Mouse (Mus musculus): ENCODE results near the gene Orm2. TPM values are rescaled to one million over a fixed set of nuclear protein-coding genes. Genes with fewer than 3 reads are reported as not detected.

Gene Orm2
- total RNA-seq, 2 experiments from 2014 or later, result 3.1 to 11.3 TPM

DNA sequence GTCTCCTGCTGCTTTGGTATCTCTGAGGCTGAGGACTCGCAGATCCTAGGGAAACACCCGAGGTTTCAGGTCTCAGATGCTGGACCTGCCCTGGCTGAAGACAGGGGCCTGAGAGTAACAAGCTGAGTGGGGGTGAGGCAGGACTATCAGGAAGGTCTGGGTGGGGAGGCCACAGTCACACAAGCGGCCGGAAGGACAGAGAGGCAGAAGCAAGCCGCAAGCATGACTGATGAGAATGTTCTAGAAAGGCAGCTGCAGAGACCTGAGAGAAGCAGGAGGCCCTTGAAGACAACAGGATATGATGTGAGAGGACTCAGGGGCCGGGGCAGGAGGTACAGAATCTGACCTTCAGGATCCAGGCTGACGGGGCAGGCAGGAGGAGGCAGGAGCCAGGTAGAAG lies 42.0 kb downstream of the Orm2 start:
- no peak for DNase-seq (ENCODE audit: low spot score in 2 of 2)

GRCm38 (mm10) chr4:63405051-63405450 lies 42.8 kb downstream of the Orm2 start:
- no peak for DNase-seq (ENCODE audit: low spot score in 2 of 2)

DNA sequence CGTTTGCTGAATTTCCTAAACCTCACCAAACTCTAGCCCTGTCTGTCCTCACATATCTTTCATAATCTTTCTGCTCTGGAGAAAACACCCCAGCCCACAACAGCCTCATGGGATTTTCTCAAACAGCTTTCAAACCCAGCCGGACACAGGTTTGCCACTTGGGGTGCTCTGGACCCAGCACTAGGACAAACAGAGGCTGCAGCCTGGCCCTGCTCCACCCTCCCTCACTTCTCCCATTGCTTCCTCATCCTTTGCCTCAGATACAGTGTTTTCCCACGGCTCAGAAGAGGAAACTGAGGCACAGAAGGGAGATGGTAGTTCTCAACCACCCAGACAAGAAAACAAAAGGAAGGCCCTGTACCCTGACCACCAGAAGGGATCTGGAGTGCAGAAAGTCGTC lies 43.4 kb downstream of the Orm2 start:
- no peak for DNase-seq (ENCODE audit: low spot score in 2 of 2)

DNA sequence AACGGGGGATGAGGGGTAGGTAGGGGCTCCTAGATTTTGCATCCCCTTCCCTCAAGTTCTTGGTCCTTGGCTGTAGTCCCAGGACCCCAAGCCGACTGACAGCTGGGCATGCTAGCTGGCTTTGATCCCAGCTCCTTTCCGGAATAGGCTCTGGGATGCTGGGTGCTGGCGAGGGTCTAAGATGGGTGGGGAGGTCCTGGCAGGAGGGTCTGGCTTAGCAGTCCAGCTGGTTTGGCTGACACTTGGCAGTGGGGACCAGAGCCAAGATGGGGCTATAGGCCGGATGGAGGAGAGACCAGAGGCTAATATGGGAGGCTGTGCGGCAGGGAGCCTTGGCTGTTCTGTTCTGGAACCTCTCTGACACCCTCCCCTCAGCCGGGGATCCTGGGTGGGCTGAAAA lies 46.0 kb downstream of the Orm2 start:
- no peak for DNase-seq (ENCODE audit: low spot score in 2 of 2)

- peak; percentile 54 to 59 for DNase-seq (ENCODE audit: low spot score in 2 of 2)
Observed at GRCm38 (mm10) chr4:63408649-63409048, 46.4 kb downstream of the Orm2 start.

GRCm38 (mm10) chr4:63409317-63409907 lies 47.2 kb downstream of the Orm2 start:
- DNase-seq (ENCODE audit: low spot score in 2 of 2), result no peak

DNA sequence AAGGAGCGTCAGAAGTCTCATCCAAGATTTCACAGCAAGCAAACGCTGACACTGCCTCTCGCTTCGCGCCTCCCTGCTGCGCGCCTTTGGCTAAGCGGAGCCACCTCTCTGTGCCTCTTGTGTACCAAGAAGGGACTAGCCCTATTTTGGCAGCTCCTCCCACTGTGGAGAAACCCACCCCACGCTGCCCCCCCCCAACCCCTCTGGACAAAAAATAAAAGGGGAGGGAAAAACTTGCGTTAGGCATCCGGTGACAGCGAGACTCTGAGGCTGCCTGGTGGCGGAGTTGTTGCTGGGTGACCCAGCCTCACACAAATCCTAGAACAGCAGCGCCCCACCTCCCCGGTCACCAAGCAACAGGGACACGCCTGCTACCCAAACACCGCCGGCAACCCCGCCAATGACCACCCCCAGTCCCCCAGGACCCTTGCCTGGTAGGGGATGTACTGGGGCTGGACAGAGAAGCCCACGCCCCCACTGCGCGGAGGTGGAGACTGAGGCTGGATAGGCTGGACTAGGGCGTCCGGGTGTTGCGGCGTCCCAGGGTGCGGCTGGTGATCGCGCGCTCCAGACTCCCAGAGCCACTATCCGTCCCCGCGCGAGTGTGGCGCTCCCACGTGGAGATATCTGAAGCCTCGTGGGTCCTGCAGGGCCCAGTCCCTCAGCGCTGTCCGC lies 47.8 kb downstream of the Orm2 start:
- DNase-seq (ENCODE audit: low spot score in 2 of 2), result peak in 1 of 2 experiments; percentile 52

DNA sequence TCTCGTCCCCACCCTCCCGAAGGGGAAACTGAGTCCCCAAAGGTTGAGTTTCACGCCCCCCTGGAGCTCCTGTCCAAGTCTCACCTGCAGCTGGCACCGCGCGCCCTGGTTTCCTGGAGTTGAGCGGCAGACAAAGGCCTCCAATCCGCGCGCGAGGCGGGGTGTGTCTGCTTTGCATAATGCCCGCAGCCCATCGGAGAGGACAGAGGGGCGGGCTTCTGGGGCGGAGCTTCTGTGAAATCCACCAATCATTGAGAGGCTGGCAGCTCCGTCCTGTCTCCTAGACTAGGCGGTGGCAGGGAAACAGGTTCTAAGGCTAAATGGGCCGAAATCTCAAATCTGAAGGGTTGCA lies 48.3 kb downstream of the Orm2 start:
- DNase-seq (ENCODE audit: low spot score in 2 of 2), result peak; percentile 86 to 89

- DNase-seq (ENCODE audit: low spot score in 2 of 2), result no peak
Observed at GRCm38 (mm10) chr4:63411222-63411621, 49.0 kb downstream of the Orm2 start.

DNA sequence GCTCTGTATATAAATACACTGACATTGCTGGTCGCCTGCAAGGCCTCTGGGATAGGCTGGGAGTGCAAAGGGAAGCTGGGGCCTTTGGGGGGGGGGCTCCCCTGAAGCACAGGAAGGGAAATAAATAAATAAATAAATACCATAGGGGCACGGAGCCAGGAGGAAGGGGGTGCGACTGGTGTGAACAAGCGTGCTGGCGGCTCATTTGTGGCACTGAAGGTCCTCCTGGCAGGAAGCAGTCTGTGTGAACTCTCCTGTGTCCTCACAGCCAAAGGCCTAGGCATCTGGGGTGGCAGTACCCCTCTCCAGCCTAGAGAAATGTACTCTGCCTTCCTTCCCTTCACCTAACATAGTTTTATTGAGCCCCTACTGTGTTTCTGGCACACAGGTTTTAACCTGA lies 52.7 kb downstream of the Orm2 start:
- no peak for DNase-seq (ENCODE audit: low spot score in 2 of 2)

Other genes with a start within 250 kb of the Orm2 start
- gene Ambp, start 207.7 kb upstream of the Orm2 start, total RNA-seq (2021), result under 1 TPM in 1 of 2 experiments, not detected in 1; 0.40 TPM
- under 1 TPM in 1 of 2 experiments, not detected in 1; 0.17 TPM for gene Kif12, start 190.3 kb upstream of the Orm2 start, total RNA-seq (2021)
- 10 to 100 TPM; 10.6 to 15.1 TPM for gene Col27a1, start 148.4 kb upstream of the Orm2 start, total RNA-seq (2021)
- 100 to 1,000 TPM in 1 of 2 experiments, 10 to 100 TPM in 1; 44.2 to 127 TPM for gene Orm1, start 17.9 kb upstream of the Orm2 start, total RNA-seq (2021)
- gene Orm3, start 6.3 kb upstream of the Orm2 start, total RNA-seq (2021), result 10 to 100 TPM; 12.2 to 13.7 TPM
- gene Akna, start 40.9 kb downstream of the Orm2 start, total RNA-seq (2021), result 1 to 10 TPM; 4.0 to 6.9 TPM
- gene Whrn, start 133.5 kb downstream of the Orm2 start, total RNA-seq (2021), result 10 to 100 TPM; 41.4 to 59.6 TPM
- gene Atp6v1g1, start 182.3 kb downstream of the Orm2 start, total RNA-seq (2021), result 100 to 1,000 TPM; 182 to 188 TPM
- gene Tmem268, start 196.3 kb downstream of the Orm2 start, total RNA-seq (2021), result 10 to 100 TPM in 1 of 2 experiments, 1 to 10 TPM in 1; 8.9 to 14.8 TPM
- gene Gm11213, start 242.8 kb downstream of the Orm2 start, total RNA-seq (2021), result not detected